Mouse (Mus musculus) liver, adult 2 months (tissue): ENCODE measurements around the gene Rubcnl. TPM values are rescaled to one million over a fixed set of nuclear protein-coding genes. Genes with fewer than 3 reads are reported as not detected.

ENCODE experiments used
- DNase-seq: peaks from one replicate; pipeline ENCODE4 v3.0.0-alpha.2; 2011; ENCODE audit warnings: low read depth, low spot score; ENCODE audit errors: extremely low read depth
- H3K27ac ChIP-seq: fragments of 200-500 bp; replicated peaks from 2 replicates; pipeline ENCODE4 v1.5.1; 2012; ENCODE audit warnings: low read depth, mild to moderate bottlenecking, control low read depth, inconsistent platforms, low read length; ENCODE audit not compliant: insufficient read depth
- H3K27me3 ChIP-seq: fragments of 200-500 bp; 2 replicates; pipeline ENCODE4 v1.6.1; 2012; ENCODE audit warnings: mild to moderate bottlenecking, moderate library complexity, low read length, inconsistent platforms; ENCODE audit not compliant: control insufficient read depth, insufficient read depth
- H3K36me3 ChIP-seq: fragments of 200-500 bp; 2 replicates; pipeline ENCODE4 v1.6.1; 2012; ENCODE audit warnings: low read length, inconsistent platforms; ENCODE audit not compliant: control insufficient read depth, insufficient read depth
- H3K4me1 ChIP-seq: fragments of 200-500 bp; 2 replicates; pipeline ENCODE4 v1.6.1; 2011; ENCODE audit warnings: low read length; ENCODE audit not compliant: control insufficient read depth, insufficient read depth
- H3K4me3 ChIP-seq: fragments of 200-500 bp; 2 replicates; pipeline ENCODE4 v1.5.1; 2011; ENCODE audit warnings: low read depth, mild to moderate bottlenecking, control low read depth, low read length, moderate library complexity; ENCODE audit not compliant: insufficient read depth
- H3K79me2 ChIP-seq: fragments of 200-500 bp; 2 replicates; pipeline ENCODE4 v1.6.1; 2012; ENCODE audit warnings: inconsistent platforms, mild to moderate bottlenecking, low read length, moderate library complexity; ENCODE audit not compliant: control insufficient read depth, insufficient read depth
- H3K9ac ChIP-seq: fragments of 200-500 bp; 2 replicates; pipeline ENCODE4 v1.6.1; 2012; ENCODE audit warnings: low read depth, mild to moderate bottlenecking, control low read depth, inconsistent platforms, low read length
- CTCF ChIP-seq: fragments of 200-500 bp; IDR thresholded peaks from 2 replicates; pipeline ENCODE4 v1.5.1; 2011; ENCODE audit warnings: low read depth, low read length, control low read depth
- POLR2A ChIP-seq: fragments of 200-500 bp; IDR thresholded peaks from 2 replicates; pipeline ENCODE4 v1.6.1; 2011; ENCODE audit warnings: low read length, control low read depth; ENCODE audit not compliant: insufficient read depth; ENCODE audit errors: extremely low read depth
- WGBS: fragments of 180-500 bp; shearing (Covaris S2); methylation state at CpG from one replicate; pipeline ENCODE4 v1.1.7; 2018; 5-methylcytosine and 5-hydroxymethylcytosine counted together
- polyA plus RNA-seq: library from polyadenylated mRNA; depleted of rRNA; stranded (reverse); fragments of >200 nt; gene quantifications from 2 replicates; pipeline ENCODE4 v1.2.3, GENCODE M21; 2012
- total RNA-seq: library from RNA; depleted of rRNA; stranded (reverse); fragments of >200 nt; gene quantifications from 2 replicates; pipeline ENCODE4 v1.2.3, GENCODE M21; 2014

Rubcnl gene
- total and polyA plus RNA-seq, 2 experiments: 0.21 to 1.1 TPM

DNA sequence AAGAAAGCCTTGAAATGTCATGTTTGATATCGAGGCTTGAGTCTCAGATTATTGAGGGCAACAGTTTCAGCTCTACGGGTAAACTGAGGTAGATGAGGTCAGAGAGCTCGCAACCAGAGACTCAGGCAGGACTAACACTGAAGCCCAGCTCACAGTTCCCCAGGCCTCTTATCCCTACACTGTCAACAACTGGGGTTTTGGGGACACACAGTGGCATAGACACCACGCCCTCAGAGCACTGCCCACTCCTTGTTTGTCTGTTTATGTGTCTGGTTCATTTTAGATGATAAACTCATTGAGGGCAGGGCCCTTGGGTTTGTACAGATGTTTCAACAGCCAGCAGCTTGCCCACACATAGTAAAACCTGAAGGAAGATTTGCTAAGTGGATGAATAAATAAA, 25.9 kb upstream of the Rubcnl start:
- TF ChIP-seq POLR2A: no peak
- no peak for TF ChIP-seq CTCF
- H3K4me1 ChIP-seq: no peaks in the 10 kb centered on the region
- no peak overlapping the region for H3K4me3 ChIP-seq
- 87% methylated on average over 4 of the region's 4 CpGs for WGBS
- DNase-seq: no peak
- no peaks in the 10 kb centered on the region for H3K27me3 ChIP-seq
- H3K27ac ChIP-seq: no peak overlapping the region
- no peaks in the 10 kb centered on the region for H3K79me2 ChIP-seq
- no peak overlapping the region for H3K9ac ChIP-seq
- no peaks in the 10 kb centered on the region for H3K36me3 ChIP-seq

DNA sequence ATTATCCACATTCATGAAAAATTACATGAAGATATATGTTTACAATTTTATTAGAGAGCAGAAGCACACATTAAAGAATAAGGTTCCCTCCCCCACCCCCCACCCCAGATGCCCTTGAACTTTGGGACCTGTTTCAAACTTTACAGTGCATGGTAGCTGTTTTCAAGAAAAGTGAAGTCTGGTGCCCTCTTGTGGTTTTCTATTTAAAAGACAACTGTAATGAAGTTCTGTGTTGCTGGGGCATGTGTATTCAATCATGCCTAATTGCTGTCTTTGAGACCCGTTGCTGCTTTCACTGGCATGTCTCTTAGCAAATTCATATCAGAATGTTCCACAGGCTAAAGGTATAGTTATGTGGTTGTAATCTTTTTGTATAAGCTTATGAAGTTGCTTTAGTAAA, 25.3 kb upstream of the Rubcnl start:
- Histone ChIP-seq H3K27ac (no peak overlapping the region), H3K27me3 (no peaks in the 10 kb centered on the region), H3K4me3 (no peak overlapping the region), H3K4me1 (no peaks in the 10 kb centered on the region), H3K9ac (no peak overlapping the region), H3K36me3 (no peaks in the 10 kb centered on the region), H3K79me2 (no peaks in the 10 kb centered on the region)
- DNase-seq: peak; percentile 62
- 4% methylated on average over 1 of the region's 1 CpGs for WGBS
- TF ChIP-seq CTCF (peak; percentile 47), POLR2A (no peak)

DNA sequence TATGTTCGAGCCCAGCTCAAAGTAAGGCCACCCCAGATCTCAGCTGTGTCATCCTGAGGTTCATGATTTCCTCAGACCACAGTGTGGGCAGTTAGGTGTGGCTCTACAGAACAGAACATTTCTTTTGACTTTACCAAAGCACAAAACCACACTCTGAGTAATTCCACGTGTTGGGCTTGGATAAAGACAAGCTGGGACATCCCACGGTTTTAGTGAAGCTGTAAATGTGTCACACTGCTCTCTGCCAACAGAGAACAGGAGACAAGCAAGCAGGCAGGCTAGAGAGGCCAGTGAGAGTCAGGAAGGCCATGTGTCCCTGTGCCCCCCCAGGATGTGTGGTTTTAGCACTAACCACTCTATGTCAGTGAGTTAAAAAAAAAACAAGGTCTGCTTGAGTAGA, 19.3 kb upstream of the Rubcnl start:
- H3K27me3 ChIP-seq: no peaks in the 10 kb centered on the region
- H3K4me1 ChIP-seq: 0 out of 2 replicates have a peak, but pooled peaks cover 2% of the 10 kb centered on the region
- no peaks in the 10 kb centered on the region for H3K79me2 ChIP-seq
- H3K27ac ChIP-seq: no peak overlapping the region
- no peaks in the 10 kb centered on the region for H3K36me3 ChIP-seq
- no peak for DNase-seq
- no peak overlapping the region for H3K4me3 ChIP-seq
- WGBS: 63% methylated on average over 3 of the region's 3 CpGs
- H3K9ac ChIP-seq: no peak overlapping the region
- no peak for TF ChIP-seq CTCF

DNA sequence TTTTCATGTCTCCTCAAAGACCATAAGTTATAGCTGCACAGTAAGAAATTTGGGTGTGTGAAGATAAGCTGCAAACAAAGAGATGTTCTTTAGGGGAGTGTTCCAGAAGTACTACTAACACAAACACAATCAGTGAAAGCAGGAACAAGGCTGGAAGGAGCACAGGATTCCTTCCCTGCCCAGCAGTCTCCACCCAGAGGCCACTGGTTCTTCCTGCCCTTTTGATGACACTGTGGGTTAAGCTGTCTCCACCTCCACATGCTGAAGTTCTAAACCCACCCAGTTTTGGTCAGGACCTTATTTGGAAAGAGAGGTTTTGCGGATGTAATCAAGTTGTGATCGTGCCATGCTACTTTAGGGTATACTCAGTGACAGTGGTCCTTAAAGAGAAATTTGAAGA, 18.8 kb upstream of the Rubcnl start:
- 0 out of 2 replicates have a peak, but pooled peaks cover 2% of the 10 kb centered on the region for H3K4me1 ChIP-seq
- no peaks in the 10 kb centered on the region for H3K79me2 ChIP-seq
- TF ChIP-seq CTCF (no peak), POLR2A (no peak)
- no peak overlapping the region for H3K4me3 ChIP-seq
- no peak overlapping the region for H3K27ac ChIP-seq
- H3K27me3 ChIP-seq: no peaks in the 10 kb centered on the region
- no peak overlapping the region for H3K9ac ChIP-seq
- no peaks in the 10 kb centered on the region for H3K36me3 ChIP-seq
- DNase-seq: no peak
- 91% methylated on average over 2 of the region's 2 CpGs for WGBS

GRCm38 (mm10) chr14:75001364-75001763, 14.5 kb upstream of the Rubcnl start:
- no peaks in the 10 kb centered on the region for H3K79me2 ChIP-seq

DNA sequence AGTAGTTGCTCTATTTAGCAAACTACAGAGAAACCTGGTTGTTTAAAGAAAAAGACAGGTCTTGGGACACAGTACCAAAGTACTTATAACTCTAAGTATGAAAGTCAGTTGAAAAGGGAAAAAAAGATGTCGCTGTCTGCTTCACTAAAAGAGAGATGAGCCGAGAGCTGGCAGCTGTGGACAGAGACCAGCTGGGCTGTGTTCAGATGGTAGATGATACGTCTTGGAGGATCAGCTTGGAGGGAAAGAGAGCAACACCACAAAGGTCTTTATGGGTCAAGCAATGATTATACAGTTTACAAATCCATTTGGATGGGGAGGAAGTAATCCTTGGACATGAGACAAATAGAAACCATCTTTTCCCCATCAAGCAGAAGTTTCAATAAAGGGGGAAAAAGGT, 12.5 kb upstream of the Rubcnl start:
- Histone ChIP-seq H3K9ac (no peak overlapping the region), H3K27me3 (no peaks in the 10 kb centered on the region), H3K4me3 (no peak overlapping the region), H3K36me3 (no peaks in the 10 kb centered on the region), H3K27ac (no peak overlapping the region), H3K4me1 (no peaks in the 10 kb centered on the region), H3K79me2 (no peaks in the 10 kb centered on the region)
- TF ChIP-seq POLR2A: no peak
- TF ChIP-seq CTCF: no peak
- DNase-seq: no peak
- 84% methylated on average over 3 of the region's 3 CpGs for WGBS

More at GRCm38 (mm10) chr14:75001364-75001763, 14.5 kb upstream of the Rubcnl start:
- no peaks in the 10 kb centered on the region for H3K36me3 ChIP-seq
- no peak for TF ChIP-seq POLR2A
- no peak for TF ChIP-seq CTCF
- no peak overlapping the region for H3K27ac ChIP-seq
- no peak overlapping the region for H3K4me3 ChIP-seq
- no peak overlapping the region for H3K9ac ChIP-seq
- 74% methylated on average over 6 of the region's 6 CpGs for WGBS
- H3K27me3 ChIP-seq: no peaks in the 10 kb centered on the region
- DNase-seq: no peak
- H3K4me1 ChIP-seq: 0 out of 2 replicates have a peak, but pooled peaks cover 2% of the 10 kb centered on the region
